Mouse (Mus musculus) lung, postnatal 14 days (tissue): ENCODE data around the gene Stxbp1.
"Not testable (repeated sequence)": the region's sequence is repeated elsewhere in the genome, so short reads cannot be mapped to it uniquely, and the experiment has no call there.

Source experiments
- DNase-seq: peaks from one replicate; pipeline ENCODE4 v3.0.0; 2021

Gene Stxbp1

DNA sequence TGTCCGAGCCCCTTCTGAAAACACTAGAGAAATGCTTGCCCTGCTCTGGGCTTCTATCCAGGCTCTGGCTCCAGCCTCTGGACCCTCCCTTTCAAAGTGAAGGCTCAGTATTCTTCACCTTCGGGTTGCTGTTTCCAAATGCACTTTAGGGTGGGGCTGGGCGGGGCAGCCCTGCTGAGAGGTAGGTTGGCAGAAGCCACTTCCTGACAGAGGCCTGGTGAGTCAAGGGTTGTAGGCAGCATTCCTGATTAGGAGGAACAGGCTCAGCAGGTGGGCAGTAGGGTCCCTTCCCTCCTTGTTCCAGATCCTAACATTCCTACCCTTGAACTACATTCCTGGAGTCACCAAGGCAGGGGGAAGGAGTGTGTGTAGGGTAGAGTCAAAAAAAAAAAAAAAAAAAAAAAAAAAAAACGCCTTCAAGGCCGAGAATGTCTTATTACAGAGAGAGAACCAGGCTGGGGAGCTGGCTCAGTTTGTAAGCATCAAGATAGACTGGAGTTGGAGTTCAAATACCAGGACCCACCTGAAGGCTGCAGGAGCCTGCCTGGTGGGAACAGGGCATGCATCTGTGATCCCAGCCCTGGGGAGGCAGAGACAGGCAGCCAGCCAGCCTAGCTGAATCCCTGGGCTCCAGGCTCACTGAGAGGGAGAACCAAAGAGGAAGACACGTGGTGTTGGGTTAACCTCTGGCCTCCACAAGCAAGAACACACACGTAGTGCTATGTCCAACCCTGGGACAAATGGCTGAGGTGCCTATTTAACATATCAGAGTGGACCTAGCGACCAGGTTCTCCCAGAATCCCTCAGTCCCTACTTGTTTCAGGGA lies 23.4 kb upstream of the Stxbp1 start:
- peak; percentile 54 for DNase-seq

DNA sequence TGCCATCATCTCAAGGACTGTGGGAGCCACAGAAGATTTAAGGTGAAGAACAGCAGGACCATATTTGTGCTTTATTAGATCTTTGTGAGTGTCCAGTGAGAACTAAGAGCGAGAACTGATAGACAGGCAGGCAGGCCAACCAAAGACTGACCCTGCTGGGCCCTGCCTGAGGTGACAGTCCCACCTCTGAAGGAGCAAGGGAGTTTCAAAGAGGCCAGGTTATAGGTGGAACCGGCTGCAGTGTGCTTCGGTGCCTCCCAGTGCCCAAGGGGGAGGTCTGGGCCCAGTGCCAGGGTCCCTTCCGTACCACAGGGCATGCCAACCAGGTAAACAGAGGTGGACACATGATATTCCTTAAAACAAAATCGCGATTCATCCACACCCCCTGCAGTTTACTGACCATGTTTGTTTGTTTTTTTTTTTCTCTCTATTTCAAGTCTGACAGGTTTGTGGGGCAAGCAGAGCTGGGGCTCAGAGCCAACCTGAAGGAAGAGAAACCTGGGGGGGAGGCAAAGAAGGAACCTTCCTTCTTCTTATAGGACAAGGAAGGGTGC lies 22.8 kb upstream of the Stxbp1 start:
- peak; percentile 74 for DNase-seq

DNA sequence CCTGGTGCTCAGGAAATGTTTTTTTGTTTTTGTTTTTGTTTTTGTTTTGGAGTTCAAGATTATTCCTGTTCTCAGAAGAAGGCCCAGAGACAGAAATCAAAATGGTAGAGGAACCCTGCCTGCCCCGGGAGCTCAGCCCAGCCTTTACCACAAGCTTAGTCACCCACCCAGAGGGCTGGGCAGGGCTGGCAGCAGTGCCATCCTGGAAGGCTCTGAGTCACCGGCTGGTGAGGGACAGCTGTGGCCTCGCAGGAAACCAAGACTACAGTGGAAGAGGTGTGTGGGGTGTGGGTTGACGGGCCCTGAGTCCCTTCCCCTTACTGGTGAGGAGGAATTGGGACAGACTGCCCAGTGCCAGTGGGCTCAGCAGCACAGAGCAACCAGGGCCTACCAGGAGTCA lies 20.3 kb upstream of the Stxbp1 start:
- DNase-seq: no peak

DNA sequence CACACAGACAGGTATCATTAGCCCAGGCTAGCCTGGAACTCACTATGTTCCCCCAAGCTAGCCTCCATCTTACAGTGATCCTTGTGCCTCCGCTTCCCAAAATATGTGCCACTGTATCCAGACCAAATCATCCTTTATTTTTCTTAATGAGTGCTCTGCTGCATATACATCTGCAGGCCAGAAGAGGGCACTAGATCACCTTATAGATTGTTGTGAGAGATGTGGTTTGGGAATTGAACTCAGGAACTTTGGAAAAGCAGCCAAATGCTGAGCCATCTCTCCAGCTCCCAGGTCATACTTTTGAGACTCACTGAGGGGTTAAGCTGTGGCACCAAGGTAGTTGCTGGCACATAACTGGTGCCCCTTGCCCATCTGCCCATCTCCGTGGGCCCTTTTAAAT lies 17.7 kb upstream of the Stxbp1 start:
- peak; percentile 59 for DNase-seq

DNA sequence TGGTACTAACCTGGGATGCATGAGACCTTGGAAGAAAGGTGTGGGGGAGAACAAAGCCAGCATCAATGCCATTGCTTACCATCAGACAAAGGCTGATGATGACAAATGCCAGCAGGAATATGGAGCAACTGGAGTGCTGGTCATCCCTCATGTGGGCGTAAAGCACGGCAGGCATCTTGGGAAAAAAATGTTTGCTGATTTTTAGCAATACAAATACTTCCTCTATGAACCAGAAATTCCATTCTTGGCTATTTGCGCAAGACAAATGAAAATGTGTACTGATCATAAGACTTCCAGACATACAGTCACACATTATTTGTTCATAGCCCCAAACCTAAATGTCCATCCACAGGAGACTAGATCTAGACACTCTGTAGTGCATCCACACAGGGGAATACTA lies 16.3 kb upstream of the Stxbp1 start:
- no peak for DNase-seq

DNA sequence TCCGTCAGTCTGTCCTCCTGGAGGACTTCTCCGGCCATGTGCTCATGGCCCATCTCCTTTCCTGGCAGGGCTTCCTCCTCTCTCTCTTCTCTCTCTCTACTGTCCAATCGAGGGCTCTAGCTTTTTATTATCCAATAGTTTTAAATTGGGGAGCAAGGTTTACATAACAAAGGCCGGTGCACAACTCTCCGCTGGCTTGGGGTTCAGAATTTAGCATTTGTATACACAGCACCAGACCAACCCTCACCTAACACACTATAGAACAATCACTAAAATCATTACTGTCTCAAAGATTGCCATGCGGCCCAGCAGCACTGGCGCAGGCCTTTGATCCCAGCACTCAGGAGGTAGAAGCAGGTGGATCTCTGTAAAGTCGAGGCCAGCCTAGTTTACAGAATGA lies 13.8 kb upstream of the Stxbp1 start:
- DNase-seq: no peak

DNA sequence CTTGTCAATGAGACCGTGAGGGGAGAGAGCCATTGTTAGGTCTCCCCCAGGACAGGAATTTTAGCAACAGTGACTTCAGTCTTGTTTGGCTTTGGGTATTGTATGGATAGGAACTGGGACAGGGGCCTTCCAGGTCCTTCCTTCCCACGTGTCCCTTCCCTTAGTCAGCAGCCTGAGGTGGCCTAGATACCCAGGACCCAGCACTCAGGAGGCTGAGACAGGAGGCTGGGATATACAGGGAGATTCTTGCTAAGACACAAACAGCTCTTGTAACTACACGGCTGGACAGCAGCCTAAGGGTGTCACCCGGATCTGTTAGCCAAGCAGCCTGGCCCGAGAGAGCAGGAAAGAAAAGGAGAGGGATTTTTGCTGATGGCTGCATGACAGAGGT lies 12.6 kb upstream of the Stxbp1 start:
- DNase-seq: no peak

DNA sequence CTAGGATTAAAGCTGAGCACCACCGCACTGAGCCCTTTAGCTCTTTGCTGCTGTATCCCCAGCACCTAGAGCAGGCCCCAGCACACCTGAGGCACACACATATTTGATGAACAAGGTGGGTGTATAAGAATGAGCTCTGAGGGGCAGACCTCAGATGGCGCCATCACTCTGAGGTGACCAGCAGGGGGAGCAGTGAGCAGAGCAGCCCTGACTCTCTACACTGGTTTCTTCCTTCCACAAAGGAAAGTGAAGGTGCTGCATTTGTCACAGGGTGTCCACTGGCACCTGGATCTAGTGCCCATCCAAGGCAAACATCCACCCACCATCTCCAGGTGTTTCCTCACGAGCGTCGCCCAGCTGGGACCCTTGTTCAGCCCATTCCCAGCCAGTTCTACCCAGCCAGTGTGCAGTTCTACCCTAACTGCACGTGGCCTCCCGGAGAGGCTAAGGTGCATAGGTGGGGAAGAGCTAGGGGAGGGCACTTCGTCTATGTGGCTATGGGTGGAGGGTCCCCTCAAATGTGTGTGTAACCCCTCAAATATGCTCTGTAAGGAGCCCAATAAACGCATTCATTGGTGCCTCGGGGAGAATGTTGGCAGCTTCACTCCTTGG lies 12.1 kb upstream of the Stxbp1 start:
- DNase-seq: peak; percentile 82

DNA sequence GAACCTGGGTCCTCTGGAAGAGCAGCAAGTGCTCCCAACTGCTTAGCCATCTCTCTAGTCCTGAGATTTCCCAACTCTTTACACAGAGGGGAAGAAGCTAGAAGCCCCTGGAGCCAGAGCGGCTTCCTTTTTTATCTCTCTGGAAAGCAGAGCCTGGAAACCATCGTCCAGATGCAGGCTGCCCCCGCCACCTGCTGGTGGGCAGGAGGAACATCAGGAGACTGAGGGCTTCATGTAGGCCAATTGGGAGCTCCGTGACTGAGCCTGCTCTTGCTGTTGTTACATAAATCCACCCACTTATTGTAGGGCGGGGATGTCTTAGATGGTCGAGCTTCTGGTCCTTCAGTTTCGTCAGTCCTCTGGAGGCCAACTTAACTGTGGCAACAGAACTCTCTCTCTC lies 10.5 kb upstream of the Stxbp1 start:
- DNase-seq: peak; percentile 88

DNA sequence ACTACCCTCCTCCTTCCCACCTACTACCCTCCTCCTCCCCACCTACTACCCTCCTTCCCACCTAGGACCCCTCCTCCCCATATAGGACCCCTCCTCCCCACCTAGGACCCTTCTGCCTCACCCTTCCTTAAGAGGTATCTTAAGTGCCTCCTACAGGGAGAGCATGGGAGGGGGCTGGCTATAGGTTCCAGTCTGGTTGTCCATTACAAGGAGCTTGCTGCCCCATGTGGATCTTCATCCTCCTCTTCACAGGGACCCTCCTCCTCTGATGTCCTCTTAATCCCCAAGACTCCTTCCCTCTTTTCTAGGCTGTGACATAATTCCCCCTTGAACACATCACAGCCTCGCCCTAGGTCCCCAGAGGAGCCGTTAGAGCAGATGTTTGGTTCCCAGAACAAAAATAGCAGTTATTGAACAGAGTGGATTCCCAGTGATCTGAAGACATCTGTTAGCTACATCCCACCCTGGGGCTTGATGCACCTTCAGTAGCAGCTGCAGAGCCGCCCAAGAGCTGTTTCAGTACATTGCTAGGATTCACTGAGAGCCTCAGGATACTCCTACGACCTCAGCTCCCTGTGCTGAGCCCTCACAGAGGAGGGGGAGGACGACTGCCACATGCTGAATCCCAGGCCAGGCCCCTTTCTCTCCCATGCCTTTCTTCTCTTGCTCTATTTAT lies 8.9 kb upstream of the Stxbp1 start:
- DNase-seq: no peak

DNA sequence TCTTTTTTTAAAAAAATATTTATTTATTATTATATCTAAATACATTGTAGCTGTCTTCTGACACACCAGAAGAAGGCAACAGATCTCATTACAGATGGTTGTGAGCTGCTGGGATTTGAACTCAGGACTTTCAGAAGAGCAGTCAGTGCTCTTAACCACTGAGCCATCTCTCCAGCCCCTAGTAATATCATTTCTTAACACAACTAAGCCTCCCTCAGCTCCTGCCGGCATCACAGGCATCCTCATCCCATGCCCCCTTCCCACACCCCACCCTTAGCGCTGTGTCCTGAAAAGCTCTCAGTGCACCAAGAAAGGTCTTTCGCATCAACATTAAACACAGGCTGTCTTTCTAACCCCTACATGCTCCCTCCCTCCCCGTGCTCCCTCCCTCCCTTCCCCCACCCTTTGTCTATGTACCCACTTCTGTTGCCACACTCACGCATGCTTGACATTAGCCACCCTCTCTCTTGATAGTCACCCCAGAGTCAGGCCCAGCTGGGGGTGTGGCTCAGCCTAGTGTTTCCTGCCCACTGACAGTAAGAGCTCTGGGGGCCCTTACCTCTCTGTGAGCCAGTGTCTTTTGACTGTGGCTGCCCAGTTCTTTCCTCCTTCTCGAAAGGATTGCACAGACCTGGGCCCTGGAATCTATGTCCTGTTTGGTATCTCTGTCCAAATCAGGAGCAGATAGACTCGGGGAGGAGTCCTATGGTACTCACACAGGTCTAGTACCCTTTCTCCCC lies 8.2 kb upstream of the Stxbp1 start:
- DNase-seq: no peak

DNA sequence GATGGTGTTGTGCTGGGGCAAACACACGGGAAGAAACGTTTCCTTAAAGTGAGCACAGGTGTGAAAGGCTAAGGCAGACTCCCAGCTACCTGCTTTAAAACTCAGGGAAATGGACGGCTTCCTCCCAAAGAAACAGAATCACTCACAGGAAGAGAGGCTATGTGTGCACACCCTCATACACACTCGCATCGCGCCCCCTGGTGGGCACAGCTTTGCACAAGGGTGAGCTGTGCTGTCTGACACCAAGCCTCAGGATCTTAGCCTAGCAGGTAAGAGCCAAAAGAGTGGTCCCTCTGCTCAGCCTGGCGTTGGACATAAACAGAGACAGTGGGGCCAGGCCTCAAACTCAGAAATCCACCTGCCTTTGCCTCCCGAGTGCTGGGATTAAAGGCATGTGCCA lies 7.2 kb upstream of the Stxbp1 start:
- DNase-seq: peak; percentile 97

DNA sequence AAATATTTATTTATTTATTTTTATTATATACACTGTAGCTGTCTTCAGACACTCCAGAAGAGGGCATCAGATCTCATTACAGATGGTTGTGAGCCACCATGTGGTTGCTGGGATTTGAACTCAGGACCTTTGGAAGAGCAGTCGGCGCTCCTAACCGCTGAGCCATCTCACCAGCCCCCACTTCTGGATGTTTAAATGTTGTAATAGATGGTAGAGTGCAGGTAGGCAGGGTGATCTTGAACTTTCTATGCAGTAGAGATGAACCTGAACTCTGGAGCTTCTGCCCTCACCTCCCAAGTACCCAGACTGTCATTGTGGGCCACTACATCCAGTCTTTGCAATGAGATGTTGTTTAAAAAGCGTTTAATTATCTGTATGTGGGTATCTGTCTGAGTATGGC lies 6.7 kb upstream of the Stxbp1 start:
- DNase-seq: not testable (repeated sequence)

DNA sequence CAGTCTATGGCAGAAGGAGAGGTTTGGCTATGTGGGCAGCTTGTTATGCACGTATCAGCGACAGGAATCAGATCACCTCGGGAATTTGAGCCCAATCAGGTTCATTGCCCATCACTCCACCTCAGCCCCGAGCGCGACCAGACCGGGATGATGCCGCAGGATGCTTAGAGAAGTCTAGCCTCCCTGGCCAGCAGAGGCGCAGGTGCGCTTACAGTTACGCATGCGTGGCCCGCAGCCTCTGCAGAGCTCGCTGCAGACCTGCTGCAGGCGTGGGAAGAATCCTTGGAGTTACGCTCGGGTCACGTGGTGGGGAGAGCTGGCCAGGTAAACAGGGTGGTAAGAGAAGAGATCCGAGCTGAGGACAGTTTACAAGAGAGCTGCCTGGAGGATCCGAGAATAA lies 5.1 kb upstream of the Stxbp1 start:
- peak; percentile 56 for DNase-seq

DNA sequence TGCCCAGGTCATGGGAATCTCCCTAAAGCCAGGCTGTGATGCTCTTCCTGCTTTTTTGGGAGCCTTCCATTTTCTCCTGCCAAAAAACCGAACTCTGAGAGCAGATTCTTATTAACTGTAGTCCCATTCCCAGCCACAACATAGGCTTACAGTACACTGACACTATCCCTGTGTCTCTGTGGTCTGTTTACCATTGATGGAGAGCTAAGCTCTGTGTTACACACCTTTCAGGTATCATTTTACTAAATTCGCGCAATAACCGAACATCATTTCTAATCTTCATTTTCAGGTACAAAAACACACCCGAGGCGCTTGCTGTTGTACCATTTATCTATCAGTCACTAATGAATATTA lies 400 bp upstream of the Stxbp1 start:
- DNase-seq: no peak

DNA sequence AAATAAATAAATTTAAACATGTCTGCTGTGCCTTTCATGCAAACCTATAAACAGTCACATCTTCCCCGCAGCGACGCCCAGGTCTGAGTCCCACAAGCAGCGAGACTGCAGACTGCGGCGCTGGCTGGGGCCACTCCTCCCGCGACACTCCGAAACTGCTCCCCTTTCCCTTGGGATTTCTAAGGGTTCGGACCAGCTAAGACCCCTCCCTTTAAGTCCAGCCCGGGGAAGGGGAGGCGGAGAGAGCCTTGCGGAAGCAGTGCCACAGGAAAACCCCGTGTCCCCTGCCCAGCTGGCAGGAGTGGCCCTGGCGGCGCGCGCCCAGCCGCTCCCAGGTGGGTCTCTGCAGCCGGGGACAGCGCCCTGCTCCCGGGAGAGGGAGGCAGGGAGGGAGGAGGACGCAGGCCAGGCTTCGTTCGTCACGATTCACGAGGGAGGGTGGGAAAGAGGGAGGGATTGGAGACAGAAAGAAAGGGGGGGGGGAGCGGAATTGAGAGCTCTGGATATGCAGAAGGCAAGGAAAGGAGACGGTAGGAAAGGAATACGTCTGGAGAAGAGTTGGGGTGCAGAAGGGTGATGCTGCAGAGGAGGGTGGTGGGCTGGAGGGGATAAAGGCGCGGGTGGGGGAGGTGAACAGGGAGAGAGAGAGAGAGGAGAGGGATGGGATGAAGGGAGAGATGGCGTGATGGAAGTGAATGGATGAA lies 792 bp downstream of the Stxbp1 start:
- peak; percentile 63 for DNase-seq

DNA sequence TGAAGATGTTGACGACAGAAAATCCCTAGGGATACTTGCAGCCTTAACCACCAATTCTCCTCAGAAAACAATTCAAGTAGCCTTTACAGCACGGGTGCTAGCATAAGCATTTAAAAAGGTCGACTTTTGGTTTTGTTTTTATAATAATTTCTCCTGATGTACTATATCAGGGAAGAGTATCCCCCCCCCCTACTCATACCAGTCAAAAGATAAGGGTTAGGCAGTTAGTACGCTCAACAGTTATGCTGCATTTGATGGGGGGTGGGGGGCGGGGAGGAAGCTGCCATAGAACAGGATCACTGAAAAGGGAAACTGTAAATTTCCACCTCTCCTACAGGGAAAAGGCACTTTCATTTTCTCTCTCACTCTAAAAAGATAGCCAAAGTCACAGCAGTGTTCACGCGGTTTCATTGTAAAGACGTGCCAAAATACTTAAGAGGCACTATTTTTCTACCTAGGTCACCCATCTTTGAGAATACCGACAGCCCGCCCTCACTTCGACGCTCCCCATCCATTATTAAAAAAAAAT lies 1.4 kb downstream of the Stxbp1 start:
- no peak for DNase-seq

DNA sequence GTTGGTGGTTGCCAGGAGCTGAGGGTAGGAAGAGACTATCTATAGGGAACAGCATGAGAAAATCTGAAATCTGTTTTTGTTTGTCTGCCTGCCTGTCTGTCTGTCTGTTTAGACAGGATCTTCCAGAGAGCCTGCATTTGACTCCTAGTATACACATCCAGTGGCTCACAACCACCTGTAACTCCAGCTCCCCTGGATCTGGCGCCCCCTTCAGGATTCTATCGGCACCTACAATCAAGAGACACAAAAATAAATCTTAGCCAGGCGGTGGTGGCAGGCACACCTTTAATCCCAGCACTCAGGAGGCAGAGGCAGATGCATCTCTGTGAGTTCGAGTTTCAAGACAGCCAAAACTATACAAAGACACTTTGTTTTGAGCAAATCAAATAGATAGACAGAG lies 4.5 kb downstream of the Stxbp1 start:
- DNase-seq: no peak

DNA sequence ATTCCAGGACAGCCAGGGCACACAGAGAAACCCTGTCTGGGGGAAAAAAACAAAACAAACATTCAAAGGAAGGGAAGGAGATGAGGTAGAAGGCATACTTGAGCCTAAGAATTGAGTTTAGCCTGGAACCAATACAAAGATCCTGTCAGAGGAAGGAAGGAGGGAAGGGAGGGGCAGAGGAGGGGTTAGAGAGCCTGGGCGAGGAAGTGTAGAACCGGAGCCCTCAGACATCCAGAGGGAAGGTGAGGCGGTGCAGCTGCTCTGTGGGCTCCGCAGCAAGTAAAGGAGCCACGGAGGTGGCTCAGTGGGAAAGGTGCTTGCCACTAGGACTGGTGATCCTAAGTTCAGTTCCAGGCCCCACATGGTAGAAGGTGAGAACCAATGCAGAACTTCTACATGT lies 5.9 kb downstream of the Stxbp1 start:
- DNase-seq: no peak

DNA sequence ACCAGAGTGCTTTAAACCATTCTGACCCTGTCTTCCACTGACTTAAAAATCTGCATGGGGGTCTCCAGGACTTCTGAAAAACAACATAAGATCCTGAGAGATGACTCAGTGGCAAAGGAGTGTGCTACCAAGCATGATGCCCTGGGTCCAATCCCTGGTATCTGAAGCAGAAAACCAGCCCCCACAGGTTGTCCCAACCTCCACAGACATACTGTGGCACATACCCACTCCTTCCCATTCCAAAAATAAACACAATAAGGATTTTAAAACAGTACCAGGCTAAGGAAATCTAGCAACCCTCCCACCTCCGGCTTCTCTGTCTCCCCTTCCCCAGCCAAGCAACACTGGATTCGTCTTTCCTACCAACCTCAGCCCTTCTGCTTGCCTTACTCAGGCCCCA lies 7.8 kb downstream of the Stxbp1 start:
- DNase-seq: no peak

DNA sequence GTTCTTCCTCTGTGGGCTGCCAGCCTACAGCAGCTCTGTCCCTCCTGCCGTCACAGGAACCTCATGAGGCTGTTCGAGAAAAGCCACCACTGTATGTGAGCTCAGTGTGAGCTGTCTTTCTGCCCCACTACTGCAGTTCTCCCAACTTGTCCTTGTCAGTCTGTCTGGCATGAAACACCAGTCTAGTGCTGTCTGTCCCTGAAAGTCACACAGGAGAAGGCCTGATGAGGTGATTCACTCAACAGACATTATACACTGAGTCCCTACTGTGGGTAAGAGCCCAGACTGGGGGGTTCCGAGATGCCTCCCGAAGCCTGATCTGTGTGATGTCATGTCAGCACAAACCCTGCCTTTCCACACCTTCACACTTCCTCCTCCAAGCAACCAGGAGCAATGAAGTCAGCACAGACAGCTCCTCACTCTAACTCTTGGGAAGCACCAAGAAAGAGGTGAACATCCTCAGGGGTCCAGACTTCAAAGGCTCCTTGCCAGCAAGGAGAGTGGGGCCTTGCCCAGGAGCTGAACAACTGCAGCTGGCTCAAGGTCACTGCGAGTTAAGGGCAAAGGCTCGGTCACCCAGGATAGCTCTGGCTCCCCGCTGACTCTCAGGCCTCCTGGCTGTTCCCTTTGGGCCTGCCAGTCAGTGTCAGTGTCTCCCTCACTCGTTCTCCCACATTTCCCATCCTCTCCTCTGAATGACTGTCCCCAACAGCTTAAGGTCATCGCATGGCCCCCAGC lies 8.7 kb downstream of the Stxbp1 start:
- no peak for DNase-seq

DNA sequence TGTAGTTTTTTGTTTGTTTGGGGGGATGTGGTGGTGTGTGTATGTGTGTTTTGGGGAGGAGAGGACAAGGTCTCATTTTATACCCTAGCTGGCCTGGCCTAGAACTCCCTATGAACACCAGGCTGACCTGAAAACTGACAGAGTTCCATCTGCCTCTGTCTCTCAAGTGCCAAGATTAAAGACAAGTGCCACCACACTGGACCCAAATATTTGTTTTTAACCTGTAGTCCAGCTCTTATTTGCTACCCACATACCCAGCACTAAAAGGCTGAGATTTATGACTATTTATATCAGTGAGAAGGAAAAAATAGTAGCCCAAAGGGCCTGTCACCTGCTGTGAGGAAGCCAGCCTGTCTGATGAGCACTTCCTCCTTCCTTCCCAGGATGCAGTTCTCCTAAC lies 11.5 kb downstream of the Stxbp1 start:
- no peak for DNase-seq
